Mouse (Mus musculus) embryonic facial prominence, embryonic 12.5 days (tissue): ENCODE measurements around the gene Pitpna. TPM values are rescaled to one million over a fixed set of nuclear protein-coding genes. Genes with fewer than 3 reads are reported as not detected.

Experiments
- ATAC-seq: fragments of 200-750 bp; cut with Nextera tagmentation; 2 replicates; pipeline ENCODE4 v1.8.0; 2017; ENCODE audit not compliant: insufficient number of reproducible peaks, insufficient read depth, low FRiP score, low TSS enrichment
- H3K27ac ChIP-seq: fragments of 300-500 bp; sonication (generic); 2 replicates; pipeline ENCODE4 v1.5.1; 2016; ENCODE audit warnings: mild to moderate bottlenecking
- H3K27me3 ChIP-seq: fragments of 300-500 bp; sonication (generic); 2 replicates; pipeline ENCODE4 v1.6.1; 2016; ENCODE audit warnings: mild to moderate bottlenecking, moderate library complexity
- H3K36me3 ChIP-seq: fragments of 300-500 bp; sonication (generic); 2 replicates; pipeline ENCODE4 v1.6.1; 2016; ENCODE audit warnings: mild to moderate bottlenecking
- H3K4me1 ChIP-seq: fragments of 300-500 bp; sonication (generic); 2 replicates; pipeline ENCODE4 v1.6.1; 2016
- H3K4me2 ChIP-seq: fragments of 300-500 bp; sonication (generic); replicated peaks from 2 replicates; pipeline ENCODE4 v1.6.1; 2016; ENCODE audit warnings: mild to moderate bottlenecking, moderate library complexity
- H3K4me3 ChIP-seq: fragments of 300-500 bp; sonication (generic); 2 replicates; pipeline ENCODE4 v1.5.1; 2016; ENCODE audit warnings: mild to moderate bottlenecking
- H3K9ac ChIP-seq: fragments of 300-500 bp; sonication (generic); 2 replicates; pipeline ENCODE4 v1.6.1; 2016; ENCODE audit warnings: mild to moderate bottlenecking, moderate library complexity
- H3K9me3 ChIP-seq: fragments of 300-500 bp; sonication (generic); 2 replicates; pipeline ENCODE4 v1.6.1; 2016; ENCODE audit warnings: mild to moderate bottlenecking, moderate library complexity
- WGBS: fragments of 180-500 bp; shearing (Covaris S2); methylation state at CpG from one replicate; pipeline ENCODE4 v1.1.7; 2016; 5-methylcytosine and 5-hydroxymethylcytosine counted together
- polyA plus RNA-seq: library from polyadenylated mRNA; unstranded; fragments of >200 nt; fragmentation: Nextera tagmentation; extraction: Ambion mirVana; gene quantifications from 2 replicates; pipeline ENCODE4 v1.2.1, GENCODE M21; 2016

Gene Pitpna
- polyA plus RNA-seq = 96.0 TPM in 2 replicates

DNA sequence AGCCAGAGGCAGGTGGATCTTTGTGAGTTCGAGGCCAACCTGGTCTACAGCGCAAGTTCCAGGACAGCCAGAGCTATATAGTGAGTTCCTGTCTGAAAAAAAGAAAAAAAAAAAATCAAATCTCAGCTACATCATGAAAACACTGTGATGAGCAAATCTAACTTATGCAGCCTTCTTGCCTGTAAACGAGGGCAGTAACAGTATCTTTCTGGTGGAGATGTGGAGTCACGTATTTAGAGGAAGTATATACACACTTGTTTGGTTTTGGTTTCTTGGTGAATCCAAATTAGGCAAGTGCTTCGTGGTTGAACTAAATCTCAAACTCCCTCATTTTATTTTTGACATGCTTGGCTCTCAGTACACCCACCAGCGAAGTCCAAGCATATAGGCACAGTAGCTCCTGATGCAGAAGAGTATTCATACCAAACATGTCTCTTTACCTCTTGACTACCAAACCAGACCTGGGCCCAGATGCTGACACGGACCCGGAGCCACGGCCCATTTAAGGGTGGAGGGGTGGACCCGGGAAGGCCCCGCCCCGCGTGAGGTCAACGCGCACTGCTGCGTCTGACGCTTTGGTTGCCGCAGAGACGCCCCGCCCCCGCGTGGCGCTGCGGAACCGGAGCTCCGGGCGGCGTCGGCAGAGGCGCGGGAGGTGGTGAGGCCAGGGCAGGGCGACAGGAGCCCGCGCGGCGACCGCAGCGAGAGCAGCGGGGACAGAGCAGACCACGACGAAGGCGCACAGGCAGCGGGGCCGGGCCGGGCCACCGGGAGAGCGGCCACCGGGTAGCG, at the start of gene Pitpna:
Gene Pitpna, plus strand, starts transcription at position 605 of the 792 bp plus-strand sequence.
- 5% methylated on average over 49 of the region's 49 CpGs for WGBS
- peak within 1 kb of the TSS; percentile 88 for H3K27ac ChIP-seq
- H3K4me2 ChIP-seq = peak within 1 kb of the TSS; percentile 97

DNA sequence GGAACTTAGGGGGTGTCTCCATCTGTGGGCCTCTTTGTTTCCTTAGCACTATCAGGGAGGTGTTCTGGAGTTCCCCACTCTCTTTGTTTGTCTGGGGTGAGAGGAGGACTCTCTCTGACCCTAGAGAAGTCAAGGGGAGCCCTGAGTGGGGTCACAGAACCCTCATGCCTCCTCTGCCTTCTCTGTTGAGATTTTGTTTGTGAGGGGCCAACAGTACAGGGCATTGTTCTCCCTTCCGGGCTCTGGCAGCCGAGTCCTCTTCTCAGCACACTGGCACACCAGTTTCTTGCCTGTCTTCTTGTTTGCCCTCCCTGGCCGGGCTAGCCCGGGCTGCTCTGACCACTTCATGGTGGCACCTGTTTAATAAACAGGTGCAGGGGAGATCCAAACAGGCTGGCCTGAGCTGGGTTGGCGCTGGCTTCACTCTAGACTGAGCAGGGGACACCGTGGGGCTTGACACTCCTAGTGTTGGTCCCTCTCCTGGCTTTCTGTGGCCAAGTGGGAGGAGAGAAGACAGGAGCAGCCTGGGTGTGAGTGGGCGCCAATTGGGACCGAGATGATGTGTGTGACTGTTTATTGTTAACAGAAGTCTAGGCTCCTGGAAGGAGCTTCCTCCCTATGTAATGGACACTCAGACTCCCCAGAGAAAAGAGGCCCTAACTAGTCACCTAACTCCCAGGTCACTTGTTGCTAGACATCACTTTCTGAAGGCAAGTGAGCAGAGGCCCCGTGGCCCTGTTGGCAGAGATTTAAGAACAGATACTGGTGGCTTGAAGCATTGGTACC, 49.5 kb upstream of the Pitpna start:
- Histone ChIP-seq H3K27ac (no peak overlapping the region), H3K4me1 (peaks cover 11% of the 10 kb centered on the region; the same call in 1 of the 2 replicates), H3K36me3 (no peaks in the 10 kb centered on the region), H3K9me3 (no peaks in the 10 kb centered on the region), H3K9ac (0 out of 2 replicates have a peak overlapping the region, but pooled peaks have one; percentile 1), H3K27me3 (no peaks in the 10 kb centered on the region), H3K4me3 (no peak overlapping the region), H3K4me2 (no peak overlapping the region)
- 54% methylated on average over 9 of the region's 9 CpGs for WGBS
- ATAC-seq = no peak

More for the DNA sequence above, at the start of gene Pitpna:
- Histone ChIP-seq H3K4me1 (peaks cover 15% of the 10 kb centered on the region), H3K27me3 (no peaks in the 10 kb centered on the region), H3K36me3 (peaks cover 10% of the 10 kb centered on the region; the same call in 1 of the 2 replicates), H3K4me3 (peak within 1 kb of the TSS; percentile 97), H3K9ac (peak within 1 kb of the TSS; percentile 91), H3K9me3 (no peaks in the 10 kb centered on the region)
- ATAC-seq = peak; percentile 84

- ATAC-seq = no peak
- 88% methylated on average over 13 of the region's 13 CpGs for WGBS
- Histone ChIP-seq H3K27ac (no peak overlapping the region), H3K9me3 (no peaks in the 10 kb centered on the region), H3K9ac (no peak overlapping the region), H3K27me3 (no peaks in the 10 kb centered on the region), H3K4me1 (peaks cover 10% of the 10 kb centered on the region; the same call in 1 of the 2 replicates), H3K4me3 (no peak overlapping the region), H3K36me3 (no peaks in the 10 kb centered on the region), H3K4me2 (no peak overlapping the region)
Observed at GRCm38 (mm10) chr11:75538970-75539299, 49.0 kb upstream of the Pitpna start.

DNA sequence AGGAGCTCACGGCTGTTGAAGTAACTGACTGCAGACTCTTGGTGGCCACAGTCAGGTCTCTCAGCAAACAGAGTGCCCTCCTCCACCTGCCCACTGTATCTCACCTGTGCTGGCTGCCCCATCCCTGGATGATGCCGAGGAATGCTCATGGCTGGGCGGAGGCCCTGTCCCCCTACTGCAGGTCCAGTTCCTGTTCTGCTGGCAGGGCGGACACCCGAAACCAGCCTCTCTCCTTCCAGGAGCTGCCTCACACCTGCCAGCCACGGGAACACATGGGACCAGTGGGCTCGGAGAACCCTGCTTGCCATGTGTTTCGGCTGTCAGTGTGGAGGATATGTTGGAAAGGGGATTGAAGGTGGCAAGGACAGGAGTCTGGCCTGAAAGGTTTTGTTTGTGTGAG, 47.7 kb upstream of the Pitpna start:
- no peak overlapping the region for H3K4me2 ChIP-seq
- H3K4me3 ChIP-seq = no peak overlapping the region
- no peaks in the 10 kb centered on the region for H3K9me3 ChIP-seq
- no peaks in the 10 kb centered on the region for H3K27me3 ChIP-seq
- no peak for ATAC-seq
- peaks cover 10% of the 10 kb centered on the region; the same call in 1 of the 2 replicates for H3K4me1 ChIP-seq
- H3K27ac ChIP-seq = no peak overlapping the region
- 73% methylated on average over 8 of the region's 8 CpGs for WGBS
- H3K9ac ChIP-seq = no peak overlapping the region
- H3K36me3 ChIP-seq = no peaks in the 10 kb centered on the region

GRCm38 (mm10) chr11:75540710-75541581, 47.0 kb upstream of the Pitpna start:
- Histone ChIP-seq H3K36me3 (no peaks in the 10 kb centered on the region), H3K27me3 (no peaks in the 10 kb centered on the region), H3K9ac (no peak overlapping the region), H3K27ac (no peak overlapping the region), H3K4me2 (no peak overlapping the region), H3K4me3 (no peak overlapping the region), H3K4me1 (peaks cover 10% of the 10 kb centered on the region; the same call in 1 of the 2 replicates), H3K9me3 (no peaks in the 10 kb centered on the region)
- WGBS = 73% methylated on average over 19 of the region's 19 CpGs
- no peak for ATAC-seq

DNA sequence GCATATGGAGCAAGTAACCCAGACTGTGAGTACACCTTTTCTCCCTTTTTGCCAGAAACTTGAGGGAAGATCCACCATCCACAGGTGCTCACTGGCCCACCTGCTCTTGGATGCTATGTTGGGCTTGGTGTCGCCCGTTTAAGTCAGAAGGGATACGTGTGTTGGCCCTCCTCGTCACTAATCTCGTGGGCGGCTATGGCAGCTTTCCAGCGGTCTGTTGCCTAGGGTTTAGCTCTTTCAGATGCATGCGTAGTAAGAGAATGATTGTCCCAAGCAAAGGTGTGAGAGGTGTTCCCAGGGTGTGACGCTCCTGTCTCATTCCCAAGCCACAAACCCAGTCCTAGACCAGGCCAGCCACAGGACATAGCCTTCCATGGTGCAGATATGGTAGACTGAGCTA, 43.2 kb upstream of the Pitpna start:
- no peak overlapping the region for H3K9ac ChIP-seq
- no peak for ATAC-seq
- no peaks in the 10 kb centered on the region for H3K27me3 ChIP-seq
- H3K4me2 ChIP-seq = no peak overlapping the region
- WGBS = 92% methylated on average over 9 of the region's 9 CpGs
- no peaks in the 10 kb centered on the region for H3K36me3 ChIP-seq
- H3K4me1 ChIP-seq = peaks cover 2% of the 10 kb centered on the region; the same call in 1 of the 2 replicates
- no peaks in the 10 kb centered on the region for H3K9me3 ChIP-seq
- no peak overlapping the region for H3K4me3 ChIP-seq
- H3K27ac ChIP-seq = no peak overlapping the region

- H3K4me3 ChIP-seq = no peak overlapping the region
- peaks cover 12% of the 10 kb centered on the region; the same call in 1 of the 2 replicates for H3K4me1 ChIP-seq
- no peak overlapping the region for H3K9ac ChIP-seq
- H3K27ac ChIP-seq = no peak overlapping the region
- 72% methylated on average over 4 of the region's 4 CpGs for WGBS
- ATAC-seq = no peak
- H3K4me2 ChIP-seq = no peak overlapping the region
- H3K36me3 ChIP-seq = no peaks in the 10 kb centered on the region
- H3K27me3 ChIP-seq = no peaks in the 10 kb centered on the region
- H3K9me3 ChIP-seq = no peaks in the 10 kb centered on the region
Observed at GRCm38 (mm10) chr11:75546057-75546456, 41.8 kb upstream of the Pitpna start.

DNA sequence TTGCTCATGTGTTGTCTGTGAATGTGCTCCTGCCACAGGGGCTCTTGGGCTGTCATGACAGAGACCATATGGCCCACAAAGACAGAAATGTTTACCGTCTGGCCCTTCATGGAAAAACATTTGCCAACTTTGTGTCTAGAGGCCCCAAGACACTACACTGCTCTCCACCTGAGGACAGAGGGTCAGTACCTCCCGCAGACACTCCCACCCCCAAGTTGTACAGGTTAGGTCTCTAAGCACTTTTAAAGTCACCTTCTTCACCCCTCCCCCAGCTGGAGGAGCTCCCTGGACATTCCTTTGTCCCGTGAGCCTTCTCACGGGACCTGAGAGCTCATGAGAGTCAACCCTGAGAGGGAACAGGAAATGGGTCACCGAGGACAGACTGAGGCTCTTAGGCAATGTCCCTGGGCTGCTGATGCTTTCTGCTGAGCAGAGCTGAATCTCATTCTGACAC, 38.2 kb upstream of the Pitpna start:
- Histone ChIP-seq H3K27me3 (no peaks in the 10 kb centered on the region), H3K36me3 (no peaks in the 10 kb centered on the region), H3K9ac (0 out of 2 replicates have a peak overlapping the region, but pooled peaks have one; percentile 16), H3K4me2 (no peak overlapping the region), H3K9me3 (no peaks in the 10 kb centered on the region), H3K27ac (no peak overlapping the region), H3K4me3 (no peak overlapping the region), H3K4me1 (peaks cover 31% of the 10 kb centered on the region)
- WGBS = 31% methylated on average over 5 of the region's 5 CpGs
- no peak for ATAC-seq

- H3K4me2 ChIP-seq = no peak overlapping the region
- no peak overlapping the region for H3K27ac ChIP-seq
- H3K4me1 ChIP-seq = peaks cover 31% of the 10 kb centered on the region
- H3K4me3 ChIP-seq = no peak overlapping the region
- ATAC-seq = no peak
- H3K27me3 ChIP-seq = no peaks in the 10 kb centered on the region
- no peak overlapping the region for H3K9ac ChIP-seq
- WGBS = 59% methylated on average over 12 of the region's 12 CpGs
- H3K9me3 ChIP-seq = no peaks in the 10 kb centered on the region
- H3K36me3 ChIP-seq = no peaks in the 10 kb centered on the region
Observed at GRCm38 (mm10) chr11:75550200-75550946, 37.5 kb upstream of the Pitpna start.

DNA sequence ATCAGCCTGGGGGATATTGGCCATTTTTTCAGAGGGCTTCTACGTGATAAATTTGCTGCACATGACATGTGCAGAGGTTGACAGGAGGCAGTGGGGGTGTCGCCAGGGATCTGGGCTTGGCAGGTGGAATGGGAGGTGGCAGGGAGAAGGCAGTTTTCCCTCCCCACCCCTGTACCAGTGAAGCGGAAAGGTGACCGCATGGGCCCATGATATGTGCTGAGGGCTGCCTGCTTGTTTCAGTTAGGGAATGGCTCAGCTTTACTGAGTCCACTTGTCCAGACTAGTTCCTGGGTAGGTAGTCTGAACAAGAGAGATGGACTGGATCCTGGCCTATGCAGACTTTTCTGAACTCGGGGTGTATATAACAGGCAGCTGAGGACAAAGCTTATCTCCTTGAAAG, 36.6 kb upstream of the Pitpna start:
- peaks cover 31% of the 10 kb centered on the region for H3K4me1 ChIP-seq
- WGBS = 88% methylated on average over 5 of the region's 5 CpGs
- 0 out of 2 replicates have a peak overlapping the region, but pooled peaks have one; percentile 4 for H3K9ac ChIP-seq
- no peaks in the 10 kb centered on the region for H3K36me3 ChIP-seq
- H3K4me3 ChIP-seq = no peak overlapping the region
- 0 out of 2 replicates have a peak overlapping the region, but pooled peaks have one; percentile 11 for H3K27ac ChIP-seq
- no peak for ATAC-seq
- no peaks in the 10 kb centered on the region for H3K9me3 ChIP-seq
- H3K27me3 ChIP-seq = no peaks in the 10 kb centered on the region
- no peak overlapping the region for H3K4me2 ChIP-seq
